Comparison of ENCODE assay signal across 15 mouse cellular contexts in genomic region chr19:24994900-24995299, GRCm38 (mm10). TPM values are rescaled to one million over a fixed set of nuclear protein-coding genes. Genes with fewer than 3 reads are reported as not detected.
DNase-seq lines count a peak whose midpoint lies in the region; ATAC-seq and TF ChIP-seq lines count a peak whose summit lies in the region.
"Had no signal": no experiment of that assay in that cellular context is flagged by ENCODE, and none has a peak within 500 bp of the region (broad histone marks: within the 10 kb centered on the region; RNA-seq: fewer than 3 reads in every experiment).

No protein-coding gene starts in this region.

- intact Hi-C loops in heart, postnatal 36 days (cut with DNase I), result no loop called here

- H3K9me3 ChIP-seq in lung, embryonic 16.5 days (ENCODE audit: control insufficient read depth, low read length), result no peaks in the 10 kb centered on the region
- H3K9me3 ChIP-seq in hindbrain, embryonic 10.5 days, result no peaks in the 10 kb centered on the region
- H3K9me3 ChIP-seq: limb, embryonic 15.5 days; midbrain, embryonic 15.5 days had no signal

- no peak overlapping the region for H3K4me3 ChIP-seq in lung, embryonic 16.5 days (ENCODE audit: low read length)
- H3K4me3 ChIP-seq in hindbrain, embryonic 10.5 days, result no peak overlapping the region
- H3K4me3 ChIP-seq: limb, embryonic 15.5 days; midbrain, embryonic 15.5 days had no signal

- ATAC-seq in lung, embryonic 16.5 days (ENCODE audit: low read depth), result peak; percentile 39
- ATAC-seq: intestine, embryonic 16.5 days; midbrain, embryonic 15.5 days had no signal

- peaks cover 5% of the 10 kb centered on the region; the same call in 1 of the 2 replicates for H3K27me3 ChIP-seq in lung, embryonic 16.5 days (ENCODE audit: control insufficient read depth, insufficient read depth, low read depth, low read length)
- H3K27me3 ChIP-seq in hindbrain, embryonic 10.5 days (ENCODE audit: insufficient read depth, poor library complexity, severe bottlenecking), result peaks cover 41% of the 10 kb centered on the region

- WGBS in lung, embryonic 16.5 days, result 10% methylated on average over 8 of the region's 8 CpGs
- 58% methylated on average over 8 of the region's 8 CpGs for WGBS in hindbrain, embryonic 10.5 days

- peak; percentile 92 for DNase-seq in heart, adult 11 months
- no peak for DNase-seq in heart, postnatal 36 days
- no peak for DNase-seq in lung, postnatal 14 days
- peak; percentile 31 for DNase-seq in brain, embryonic 14.5 days (ENCODE audit: low read depth)
- DNase-seq in lung, postnatal 36 days, result peak; percentile 59
- DNase-seq in hindbrain, embryonic 10.5 days (ENCODE audit: low spot score), result no peak
- no peak for DNase-seq in ovary, adult 18-20 months (ENCODE audit: low spot score)
- DNase-seq: adrenal gland, postnatal 36 days; B cell, adult 2 months; cerebellum, adult 9-10 months; thymus, adult 2 months had no signal

- H3K27ac ChIP-seq in lung, embryonic 16.5 days (ENCODE audit: low read length), result no peak overlapping the region
- H3K27ac ChIP-seq in hindbrain, embryonic 10.5 days, result no peak overlapping the region
- H3K27ac ChIP-seq: limb, embryonic 15.5 days; midbrain, embryonic 15.5 days had no signal

- H3K36me3 ChIP-seq in lung, embryonic 16.5 days (ENCODE audit: control insufficient read depth, insufficient read depth, low read length), result no peaks in the 10 kb centered on the region
- no peaks in the 10 kb centered on the region for H3K36me3 ChIP-seq in hindbrain, embryonic 10.5 days
- H3K36me3 ChIP-seq: limb, embryonic 15.5 days; midbrain, embryonic 15.5 days had no signal

- no peak for TF ChIP-seq CTCF in brain, embryonic 14.5 days (IDR thresholded peaks at IDR 0.05; ENCODE audit: borderline replicate concordance, extremely low read depth, insufficient read depth, insufficient read length)

- peaks cover 5% of the 10 kb centered on the region for H3K4me1 ChIP-seq in lung, embryonic 16.5 days (replicated peaks; ENCODE audit: control insufficient read depth, insufficient read depth, low read length)
- H3K4me1 ChIP-seq in hindbrain, embryonic 10.5 days (replicated peaks), result peaks cover 15% of the 10 kb centered on the region; the same call in 1 of the 2 replicates

- no peak for TF ChIP-seq POLR2A in brain, embryonic 14.5 days (IDR thresholded peaks at IDR 0.05; ENCODE audit: borderline replicate concordance, extremely low read depth, insufficient read depth, insufficient read length, poor library complexity, severe bottlenecking)

- no peak overlapping the region for H3K9ac ChIP-seq in lung, embryonic 16.5 days (ENCODE audit: low read length)
- H3K9ac ChIP-seq: limb, embryonic 15.5 days; midbrain, embryonic 15.5 days had no signal

- no peak overlapping the region for H3K4me2 ChIP-seq in lung, embryonic 16.5 days (ENCODE audit: low read depth, low read length)
- H3K4me2 ChIP-seq: limb, embryonic 15.5 days; midbrain, embryonic 15.5 days had no signal

RNA-seq across cellular contexts. Expression of gene Dock8, which starts 4.4 kb away (rescaled TPM):
- 10 to 100 TPM; 17.5 to 27.3 TPM for total RNA-seq in heart, postnatal 36 days (2021)
- 3.9 and 5.0 TPM in 2 replicates for polyA plus RNA-seq in lung, embryonic 16.5 days (2015; fragmentation: Nextera tagmentation; extraction: Ambion mirVana)
- polyA plus RNA-seq in brain, embryonic 14.5 days (2012; rRNA removed), result 0.25 and 1.2 TPM in 2 replicates
- 1.4 and 2.2 TPM in 2 replicates for polyA plus RNA-seq in hindbrain, embryonic 10.5 days (2016; fragmentation: Nextera tagmentation; extraction: Ambion mirVana)

RNA-seq across cellular contexts. Expression of gene Cbwd1, which starts 33.5 kb away (rescaled TPM):
- total RNA-seq in heart, postnatal 36 days (2021), result 10 to 100 TPM; 10.6 to 11.4 TPM
- polyA plus RNA-seq in lung, embryonic 16.5 days (2015; fragmentation: Nextera tagmentation; extraction: Ambion mirVana), result 19.7 and 21.4 TPM in 2 replicates
- 9.7 and 11.7 TPM in 2 replicates for polyA plus RNA-seq in brain, embryonic 14.5 days (2012; rRNA removed)
- polyA plus RNA-seq in hindbrain, embryonic 10.5 days (2016; fragmentation: Nextera tagmentation; extraction: Ambion mirVana), result 18.5 and 22.3 TPM in 2 replicates

Comparison
In these comparisons a context has a peak if more than half of its experiments do, and no peak if none do; other contexts are left out.
1. DNase-seq: peak in heart, adult 11 months (single experiment), brain, embryonic 14.5 days (single experiment) and lung, postnatal 36 days (single experiment); none in heart, postnatal 36 days (0 of 2), lung, postnatal 14 days (single experiment), hindbrain, embryonic 10.5 days (single experiment) and ovary, adult 18-20 months (single experiment).